Mouse (Mus musculus) spleen, adult 2 months (tissue): ENCODE data around the gene Pip5k1c. TPM values are rescaled to one million over a fixed set of nuclear protein-coding genes. Genes with fewer than 3 reads are reported as not detected.

ENCODE experiments used
- DNase-seq, 2 experiments: peaks; one replicate each; pipeline versions ENCODE4 v3.0.0 to v3.0.0-alpha.2; 2012 to 2021; ENCODE audit warnings: low spot score in 2 of 2, low read depth in 1 of 2
- H3K27ac ChIP-seq: fragments of 200-500 bp; 2 replicates; pipeline ENCODE4 v1.5.1; 2012; ENCODE audit warnings: low read length, inconsistent platforms; ENCODE audit not compliant: insufficient read depth
- H3K27me3 ChIP-seq: fragments of 200-500 bp; 2 replicates; pipeline ENCODE4 v1.6.1; 2012; ENCODE audit warnings: mild to moderate bottlenecking, moderate library complexity, low read length, inconsistent platforms; ENCODE audit not compliant: control insufficient read depth, insufficient read depth
- H3K36me3 ChIP-seq: fragments of 200-500 bp; 2 replicates; pipeline ENCODE4 v1.6.1; 2012; ENCODE audit warnings: mild to moderate bottlenecking, low read length, inconsistent platforms; ENCODE audit not compliant: control insufficient read depth, insufficient read depth
- H3K4me1 ChIP-seq: fragments of 200-500 bp; 2 replicates; pipeline ENCODE4 v1.6.1; 2011; ENCODE audit warnings: inconsistent platforms; ENCODE audit not compliant: control insufficient read depth, insufficient read depth, insufficient read length
- H3K4me3 ChIP-seq: fragments of 200-500 bp; 2 replicates; pipeline ENCODE4 v1.5.1; 2011; ENCODE audit warnings: mild to moderate bottlenecking, inconsistent platforms; ENCODE audit not compliant: insufficient read depth, insufficient read length; ENCODE audit errors: extremely low read depth
- CTCF ChIP-seq: fragments of 200-500 bp; IDR thresholded peaks from 2 replicates; pipeline ENCODE4 v1.5.1; 2011; ENCODE audit warnings: mild to moderate bottlenecking, inconsistent platforms; ENCODE audit not compliant: insufficient read depth, insufficient read length, insufficient replicate concordance; ENCODE audit errors: extremely low read depth
- POLR2A ChIP-seq: fragments of 200-500 bp; IDR thresholded peaks from 2 replicates; pipeline ENCODE4 v1.6.1; 2011; ENCODE audit warnings: low read depth, low read length, inconsistent platforms
- WGBS: fragments of 180-500 bp; shearing (Covaris S2); methylation state at CpG from one replicate; pipeline ENCODE4 v1.1.7; 2018; 5-methylcytosine and 5-hydroxymethylcytosine counted together
- polyA plus RNA-seq: library from polyadenylated mRNA; depleted of rRNA; stranded (reverse); fragments of >200 nt; gene quantifications from 2 replicates; pipeline ENCODE4 v1.2.3, GENCODE M21; 2012

The Pip5k1c gene
- polyA plus RNA-seq, 1 experiment, result 93.2 TPM

DNA sequence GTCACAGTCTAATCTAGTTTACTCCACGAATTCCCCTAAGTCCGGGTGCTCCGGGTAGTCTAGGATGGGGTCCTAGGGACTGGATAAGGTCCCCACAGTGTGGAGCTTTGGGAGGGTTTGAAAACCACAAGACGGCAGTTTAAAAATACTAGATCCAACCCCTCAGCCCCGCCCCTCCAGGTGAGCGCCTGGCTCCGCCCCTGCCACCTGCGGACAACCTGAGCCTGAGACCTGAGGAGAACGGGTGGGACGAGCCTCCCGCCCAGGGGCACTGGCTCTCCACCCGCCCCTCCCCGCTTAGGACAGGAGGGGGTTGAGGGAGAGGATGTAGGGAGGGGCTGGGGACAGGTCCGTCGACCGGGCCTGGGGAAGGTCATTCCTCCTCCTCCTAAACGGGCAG is 8.0 kb upstream of the Pip5k1c start:
- DNase-seq, result no peak
- H3K4me1 ChIP-seq, result peaks cover 2% of the 10 kb centered on the region; the same call in 1 of the 2 replicates
- no peaks in the 10 kb centered on the region for H3K27me3 ChIP-seq
- WGBS, result 61% methylated on average over 17 of the region's 17 CpGs
- no peak overlapping the region for H3K4me3 ChIP-seq
- H3K36me3 ChIP-seq, result no peaks in the 10 kb centered on the region; the same call in 1 of the 2 replicates
- no peak overlapping the region for H3K27ac ChIP-seq
- no peak for TF ChIP-seq CTCF
- no peak for TF ChIP-seq POLR2A

DNA sequence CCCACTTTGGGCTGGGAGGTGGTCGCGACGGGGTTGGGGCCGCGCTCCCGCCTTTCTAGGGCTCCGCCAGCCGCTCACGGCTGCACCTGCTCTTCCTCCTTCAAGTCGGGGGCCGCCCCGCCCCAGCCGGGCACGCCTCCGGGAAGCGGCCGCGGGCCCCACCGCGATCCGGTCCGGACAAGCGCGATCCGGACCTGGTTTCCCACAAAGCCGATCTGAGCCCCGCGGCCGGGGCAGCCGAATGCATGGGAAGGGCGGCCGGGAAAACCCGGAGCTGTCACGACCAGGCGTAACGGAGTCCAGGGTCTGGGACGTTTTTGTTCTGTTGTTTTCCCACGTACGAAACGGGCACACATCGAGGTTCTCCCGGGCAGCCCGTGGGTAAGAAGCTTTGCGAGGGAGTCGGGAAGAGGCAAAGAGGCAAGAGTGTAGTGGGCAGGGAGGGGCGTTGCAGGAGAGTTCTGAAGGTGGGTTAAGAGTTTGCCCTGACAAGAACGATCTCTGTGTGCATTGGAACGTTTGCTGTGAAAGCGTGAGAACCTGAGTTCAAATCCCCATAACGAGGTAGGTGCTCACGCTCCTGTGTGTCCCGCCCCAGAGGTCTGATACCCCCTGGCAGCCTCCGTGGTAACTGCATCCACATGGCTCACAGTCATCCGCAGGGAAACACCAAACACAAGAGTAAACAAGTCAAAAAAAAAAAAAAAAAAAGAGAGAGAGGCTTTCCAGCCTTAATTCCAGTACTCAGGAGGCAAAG is 6.9 kb upstream of the Pip5k1c start:
- 3% methylated on average over 54 of the region's 54 CpGs for WGBS

DNA sequence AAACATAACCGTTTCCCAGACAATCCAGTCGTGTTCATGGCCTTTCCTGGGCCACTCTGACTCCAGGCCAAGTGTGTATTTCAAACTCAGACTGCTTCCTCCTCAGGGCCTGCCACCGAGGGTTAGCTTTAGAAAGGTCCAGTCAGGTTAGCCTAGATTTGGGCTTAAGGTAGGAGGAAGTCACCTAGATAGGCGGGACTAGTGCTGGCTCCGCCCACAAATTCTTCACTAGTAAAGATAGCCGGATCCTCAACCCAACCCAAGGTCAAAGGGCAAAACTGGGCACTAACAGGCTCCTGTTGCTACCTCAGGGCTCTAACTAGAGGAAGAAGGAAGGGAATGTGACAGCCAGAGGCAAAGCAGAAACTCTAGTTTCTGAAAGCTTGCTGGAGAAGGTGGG is 6.2 kb upstream of the Pip5k1c start:
- H3K27ac ChIP-seq, result no peak overlapping the region
- TF ChIP-seq POLR2A (no peak), CTCF (no peak)
- 45% methylated on average over 6 of the region's 6 CpGs for WGBS
- no peak overlapping the region for H3K4me3 ChIP-seq
- H3K27me3 ChIP-seq, result no peaks in the 10 kb centered on the region
- peaks cover 12% of the 10 kb centered on the region; the same call in 1 of the 2 replicates for H3K4me1 ChIP-seq
- no peak for DNase-seq
- no peaks in the 10 kb centered on the region for H3K36me3 ChIP-seq

More for the DNA sequence above, 6.9 kb upstream of the Pip5k1c start:
- DNase-seq, result peak; percentile 78 to 92
- Histone ChIP-seq H3K4me1 (peaks cover 6% of the 10 kb centered on the region; the same call in 1 of the 2 replicates), H3K4me3 (peak overlapping the region; percentile 62), H3K36me3 (no peaks in the 10 kb centered on the region; the same call in 1 of the 2 replicates), H3K27me3 (no peaks in the 10 kb centered on the region), H3K27ac (peak overlapping the region; percentile 53)
- TF ChIP-seq POLR2A (no peak), CTCF (no peak)

DNA sequence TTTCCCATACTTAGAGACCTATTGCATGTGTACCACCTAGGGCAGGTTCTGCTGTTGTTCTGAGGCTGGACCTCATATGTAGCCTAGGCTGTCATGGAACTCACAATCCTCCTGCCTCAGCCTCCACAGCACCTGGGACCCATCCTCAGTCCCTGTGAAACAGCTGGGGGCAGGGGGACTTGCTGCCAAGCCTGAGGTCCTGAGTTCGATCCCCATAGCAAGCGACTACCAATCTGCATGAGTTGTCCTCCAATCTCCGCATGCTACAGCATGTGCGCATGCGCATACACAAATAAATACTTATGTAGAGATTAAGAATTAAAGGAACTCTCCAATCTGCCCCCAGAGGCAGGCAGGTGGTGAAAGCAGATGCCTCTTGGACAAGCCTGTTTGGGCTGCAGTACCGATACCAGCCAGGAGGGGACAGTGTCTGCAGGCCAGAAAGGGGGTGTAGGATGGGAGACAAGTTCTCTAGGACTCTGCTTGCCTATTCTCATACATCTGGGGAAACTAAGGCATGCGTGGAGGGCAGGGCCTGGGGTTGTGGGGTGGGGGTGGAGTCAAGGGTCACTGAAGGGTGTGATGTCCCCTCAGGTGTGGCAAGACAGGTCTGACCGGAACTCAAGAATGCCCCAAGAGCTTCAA is 5.1 kb upstream of the Pip5k1c start:
- peak in 1 of 2 experiments; percentile 64 for DNase-seq
- Histone ChIP-seq H3K4me3 (no peak overlapping the region), H3K27ac (no peak overlapping the region), H3K4me1 (peaks cover 15% of the 10 kb centered on the region; the same call in 1 of the 2 replicates), H3K27me3 (no peaks in the 10 kb centered on the region), H3K36me3 (no peaks in the 10 kb centered on the region)
- WGBS, result 74% methylated on average over 8 of the region's 8 CpGs
- TF ChIP-seq POLR2A, result no peak
- TF ChIP-seq CTCF, result peak; percentile 66; the same call in 1 of the 2 replicates

DNA sequence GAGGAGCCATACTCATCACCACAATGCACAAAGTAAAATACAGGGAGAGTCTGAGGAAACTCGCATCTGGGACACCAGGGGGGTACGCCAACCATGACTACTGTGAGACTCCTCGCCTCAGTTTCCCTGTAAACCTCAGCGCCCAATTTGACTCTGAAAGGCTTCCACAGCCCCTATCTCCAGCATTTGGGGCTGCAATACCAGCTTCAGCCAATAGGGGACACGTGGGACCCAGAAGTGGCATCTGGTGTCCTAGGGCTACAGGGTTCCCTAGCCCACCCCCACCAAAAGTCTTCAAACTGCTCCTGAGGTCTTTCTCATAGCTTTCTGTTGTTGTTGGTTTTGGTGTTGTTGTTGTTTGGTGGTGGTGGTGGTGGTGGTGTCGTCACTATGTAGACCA is 4.2 kb upstream of the Pip5k1c start:
- TF ChIP-seq POLR2A (no peak), CTCF (no peak)

DNA sequence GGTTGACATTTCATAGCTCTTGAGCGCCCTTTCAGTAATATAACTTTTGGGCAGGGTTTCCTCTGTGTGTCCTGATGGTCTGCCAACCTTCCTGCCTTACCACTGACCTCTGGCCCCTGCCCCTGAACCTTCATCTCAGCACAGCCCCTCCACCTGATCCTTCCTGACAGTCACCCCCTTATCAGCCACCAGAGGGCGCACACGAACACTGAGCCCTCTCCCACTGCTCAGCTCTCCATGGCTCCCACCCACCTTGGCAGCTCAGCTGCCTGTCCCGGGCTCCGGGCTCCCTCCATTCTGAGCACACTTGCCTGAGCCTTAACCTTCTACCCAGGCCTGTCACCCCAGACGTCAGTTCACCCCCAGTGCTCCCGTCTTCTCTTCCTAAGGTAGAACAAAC is 3.5 kb upstream of the Pip5k1c start:
- peaks cover 23% of the 10 kb centered on the region; the same call in 1 of the 2 replicates for H3K4me1 ChIP-seq
- H3K27me3 ChIP-seq, result no peaks in the 10 kb centered on the region
- no peak overlapping the region for H3K27ac ChIP-seq
- DNase-seq, result peak in 1 of 2 experiments; percentile 54
- TF ChIP-seq CTCF, result peak; percentile 94
- no peak for TF ChIP-seq POLR2A
- H3K36me3 ChIP-seq, result no peaks in the 10 kb centered on the region
- no peak overlapping the region for H3K4me3 ChIP-seq
- WGBS, result 14% methylated on average over 7 of the region's 7 CpGs

More for the DNA sequence above, 4.2 kb upstream of the Pip5k1c start:
- H3K27ac ChIP-seq, result no peak overlapping the region
- H3K36me3 ChIP-seq, result no peaks in the 10 kb centered on the region
- H3K4me3 ChIP-seq, result no peak overlapping the region
- peaks cover 16% of the 10 kb centered on the region; the same call in 1 of the 2 replicates for H3K4me1 ChIP-seq
- peak in 1 of 2 experiments; percentile 35 for DNase-seq
- H3K27me3 ChIP-seq, result no peaks in the 10 kb centered on the region
- 44% methylated on average over 6 of the region's 6 CpGs for WGBS
